Mouse (Mus musculus): ENCODE measurements around the gene Noct. TPM values are rescaled to one million over a fixed set of nuclear protein-coding genes. Genes with fewer than 3 reads are reported as not detected.

Gene Noct
- polyA plus RNA-seq, 1 experiment from 2014 or later, result 29.0 TPM

DNA sequence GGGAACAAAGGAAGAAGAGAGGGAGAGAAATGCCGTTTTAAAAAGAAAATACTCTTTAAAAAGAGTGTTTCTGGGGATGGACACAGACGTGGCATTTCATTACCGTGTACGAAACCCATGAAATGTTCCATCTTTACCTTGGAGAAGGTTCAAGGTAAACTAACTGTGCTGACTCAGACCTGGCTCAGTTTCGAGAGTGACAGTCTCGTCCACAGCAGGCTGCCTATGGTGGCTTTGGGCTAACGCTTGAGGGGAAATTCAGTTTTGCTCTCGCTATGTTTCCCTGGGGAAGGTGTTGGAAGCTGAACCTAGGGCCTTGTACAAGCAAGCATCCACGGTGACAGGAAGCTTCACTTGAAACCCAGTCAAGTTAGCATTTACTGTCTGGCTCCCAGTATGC, 22.3 kb upstream of the Noct start:
- H3K27ac ChIP-seq (ENCODE audit: low read length), result no peak overlapping the region
- H3K4me2 ChIP-seq (ENCODE audit: low read length), result no peak overlapping the region
- no peaks in the 10 kb centered on the region for H3K36me3 ChIP-seq (ENCODE audit: control insufficient read depth, insufficient read depth, low read length)
- H3K27me3 ChIP-seq (ENCODE audit: control insufficient read depth, insufficient read depth, low read depth, low read length), result no peaks in the 10 kb centered on the region
- WGBS, result 85% methylated on average over 9 of the region's 9 CpGs
- no peaks in the 10 kb centered on the region for H3K9me3 ChIP-seq (replicated peaks; ENCODE audit: control insufficient read depth, low read length, poor library complexity, severe bottlenecking)
- no peak overlapping the region for H3K4me3 ChIP-seq (ENCODE audit: low read depth, low read length)
- no peaks in the 10 kb centered on the region for H3K4me1 ChIP-seq (ENCODE audit: control insufficient read depth, insufficient read depth, low read length)
- ATAC-seq, result no peak
- H3K9ac ChIP-seq (ENCODE audit: low read depth, low read length), result no peak overlapping the region

DNA sequence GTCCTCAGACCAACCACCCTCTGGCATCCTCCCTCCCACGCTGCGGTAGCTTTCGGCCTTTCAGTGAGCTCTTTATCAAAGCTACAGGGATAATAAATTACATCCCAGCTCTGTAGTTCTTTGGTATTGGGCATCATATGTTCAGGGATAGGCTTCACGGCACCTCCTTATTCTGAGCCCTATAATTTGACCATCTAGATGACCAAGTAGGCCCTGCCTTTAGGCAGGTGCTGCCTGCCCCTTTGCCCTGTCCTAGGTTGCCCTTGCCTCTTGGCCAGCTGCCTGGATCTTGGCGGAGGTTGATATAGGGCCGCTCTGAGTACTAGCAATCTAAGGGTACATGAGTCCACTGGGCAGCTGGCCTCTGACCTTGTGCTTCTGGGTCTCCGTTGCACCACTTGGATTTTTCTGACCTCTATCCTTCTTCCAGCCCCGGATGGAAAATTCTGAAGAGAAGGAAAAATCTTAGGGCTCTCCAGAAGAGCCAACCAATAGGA, 21.7 kb upstream of the Noct start:
- WGBS, result 87% methylated on average over 8 of the region's 8 CpGs
- no peak for ATAC-seq
- H3K36me3 ChIP-seq (ENCODE audit: control insufficient read depth, insufficient read depth, low read length), result no peaks in the 10 kb centered on the region

DNA sequence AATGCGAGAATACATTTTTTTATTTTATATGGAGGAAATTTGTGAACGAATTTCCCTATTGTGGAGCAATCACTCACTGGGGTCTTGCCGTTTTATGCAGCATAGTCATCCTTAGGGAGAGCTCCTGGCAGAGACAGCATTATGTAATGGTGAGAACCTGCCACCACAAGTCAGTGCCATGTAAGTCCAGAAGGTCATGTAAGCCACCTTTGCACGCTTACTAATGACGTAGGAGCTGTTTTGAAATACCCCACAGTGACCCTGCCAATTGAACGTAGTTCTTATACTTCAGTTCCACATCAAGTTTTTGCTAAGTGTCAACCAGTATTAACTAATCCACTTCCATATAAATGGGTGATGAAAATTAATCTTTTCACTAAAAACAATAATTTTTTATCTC, 20.3 kb upstream of the Noct start:
- no peak overlapping the region for H3K27ac ChIP-seq (ENCODE audit: low read length)
- H3K36me3 ChIP-seq (ENCODE audit: control insufficient read depth, insufficient read depth, low read length), result no peaks in the 10 kb centered on the region
- H3K4me3 ChIP-seq (ENCODE audit: low read depth, low read length), result no peak overlapping the region
- H3K4me2 ChIP-seq (ENCODE audit: low read length), result no peak overlapping the region
- H3K27me3 ChIP-seq (ENCODE audit: control insufficient read depth, insufficient read depth, low read depth, low read length), result no peaks in the 10 kb centered on the region
- H3K9ac ChIP-seq (ENCODE audit: low read depth, low read length), result no peak overlapping the region
- no peaks in the 10 kb centered on the region for H3K4me1 ChIP-seq (ENCODE audit: control insufficient read depth, insufficient read depth, low read length)
- no peaks in the 10 kb centered on the region for H3K9me3 ChIP-seq (replicated peaks; ENCODE audit: control insufficient read depth, low read length, poor library complexity, severe bottlenecking)
- 89% methylated on average over 6 of the region's 6 CpGs for WGBS
- ATAC-seq, result no peak

More for the DNA sequence above, 21.7 kb upstream of the Noct start:
- Histone ChIP-seq H3K4me1 (ENCODE audit: control insufficient read depth, insufficient read depth, low read length) (no peaks in the 10 kb centered on the region), H3K4me3 (ENCODE audit: low read depth, low read length) (no peak overlapping the region), H3K4me2 (ENCODE audit: low read length) (no peak overlapping the region), H3K9ac (ENCODE audit: low read depth, low read length) (no peak overlapping the region), H3K9me3 (replicated peaks; ENCODE audit: control insufficient read depth, low read length, poor library complexity, severe bottlenecking) (no peaks in the 10 kb centered on the region), H3K27me3 (ENCODE audit: control insufficient read depth, insufficient read depth, low read depth, low read length) (no peaks in the 10 kb centered on the region), H3K27ac (ENCODE audit: low read length) (no peak overlapping the region)

DNA sequence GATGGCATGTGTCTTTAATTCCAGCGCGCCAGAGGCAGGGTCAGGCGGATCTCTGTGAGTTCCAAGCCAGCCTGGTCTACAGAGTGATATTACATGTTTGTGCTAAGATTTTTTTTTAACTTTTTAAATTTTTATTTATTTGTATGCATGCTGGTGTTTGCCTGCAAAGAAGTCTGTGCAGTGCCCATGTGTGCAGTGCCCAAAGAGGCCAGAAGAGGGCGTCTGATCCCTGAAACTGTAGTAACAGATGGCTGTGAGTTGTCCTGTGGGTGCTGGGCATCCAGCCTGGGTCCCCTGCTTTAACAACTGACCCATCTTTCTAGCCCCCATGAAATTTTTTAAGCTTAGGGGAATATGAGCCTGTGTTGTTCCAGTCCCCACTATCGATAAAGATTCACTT, 19.8 kb upstream of the Noct start:
- no peak for ATAC-seq
- no peaks in the 10 kb centered on the region for H3K9me3 ChIP-seq (replicated peaks; ENCODE audit: control insufficient read depth, low read length, poor library complexity, severe bottlenecking)
- no peak overlapping the region for H3K9ac ChIP-seq (ENCODE audit: low read depth, low read length)
- no peaks in the 10 kb centered on the region for H3K27me3 ChIP-seq (ENCODE audit: control insufficient read depth, insufficient read depth, low read depth, low read length)
- H3K36me3 ChIP-seq (ENCODE audit: control insufficient read depth, insufficient read depth, low read length), result no peaks in the 10 kb centered on the region
- no peak overlapping the region for H3K4me2 ChIP-seq (ENCODE audit: low read length)
- H3K4me3 ChIP-seq (ENCODE audit: low read depth, low read length), result no peak overlapping the region
- H3K4me1 ChIP-seq (ENCODE audit: control insufficient read depth, insufficient read depth, low read length), result no peaks in the 10 kb centered on the region
- H3K27ac ChIP-seq (ENCODE audit: low read length), result no peak overlapping the region
- WGBS, result 87% methylated on average over 5 of the region's 5 CpGs

DNA sequence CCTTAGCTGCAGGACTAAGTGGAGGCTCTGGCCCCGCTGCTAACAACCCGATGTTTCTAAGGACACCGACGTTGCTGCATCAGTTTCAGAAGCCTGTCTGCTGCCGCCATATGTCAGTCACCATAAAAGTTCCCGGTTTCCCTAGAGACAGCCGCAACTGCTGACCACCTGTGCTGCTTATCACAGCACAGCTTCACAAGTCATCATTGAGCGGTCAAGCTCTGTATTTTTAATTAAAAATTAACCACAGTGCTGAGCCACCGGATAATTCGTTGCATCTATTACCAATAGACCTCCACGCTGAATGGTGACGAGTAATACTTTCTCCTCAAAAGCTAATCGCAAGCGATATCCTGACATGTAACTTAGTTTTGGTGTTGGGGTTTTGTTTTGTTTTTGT, 19.4 kb upstream of the Noct start:
- H3K9me3 ChIP-seq (replicated peaks; ENCODE audit: control insufficient read depth, low read length, poor library complexity, severe bottlenecking), result no peaks in the 10 kb centered on the region
- H3K27me3 ChIP-seq (ENCODE audit: control insufficient read depth, insufficient read depth, low read depth, low read length), result no peaks in the 10 kb centered on the region
- H3K4me2 ChIP-seq (ENCODE audit: low read length), result no peak overlapping the region
- ATAC-seq, result no peak
- H3K4me1 ChIP-seq (ENCODE audit: control insufficient read depth, insufficient read depth, low read length), result no peaks in the 10 kb centered on the region
- H3K9ac ChIP-seq (ENCODE audit: low read depth, low read length), result no peak overlapping the region
- no peak overlapping the region for H3K27ac ChIP-seq (ENCODE audit: low read length)
- H3K4me3 ChIP-seq (ENCODE audit: low read depth, low read length), result no peak overlapping the region
- WGBS, result 89% methylated on average over 14 of the region's 14 CpGs
- H3K36me3 ChIP-seq (ENCODE audit: control insufficient read depth, insufficient read depth, low read length), result no peaks in the 10 kb centered on the region

DNA sequence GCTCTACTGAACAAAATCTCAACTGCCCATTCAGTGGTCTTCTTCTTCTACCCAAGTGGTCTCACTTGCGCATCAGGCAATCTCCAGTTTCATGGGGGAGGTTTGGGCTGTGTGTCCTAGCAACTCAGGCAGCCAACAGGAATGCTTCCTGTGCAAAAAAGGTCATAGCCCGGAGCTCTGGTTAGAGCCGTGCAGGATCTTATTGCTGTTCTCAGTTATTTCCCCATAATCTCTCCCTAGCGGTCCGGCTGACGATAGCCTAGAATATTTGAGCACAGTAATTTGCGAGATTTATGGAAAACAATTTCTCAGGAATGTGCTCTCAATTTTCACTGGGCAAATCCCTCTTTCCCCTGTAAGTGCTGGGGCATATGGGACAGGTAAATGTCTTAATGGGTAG, 17.7 kb upstream of the Noct start:
- H3K4me1 ChIP-seq (ENCODE audit: control insufficient read depth, insufficient read depth, low read length), result no peaks in the 10 kb centered on the region
- H3K9ac ChIP-seq (ENCODE audit: low read depth, low read length), result no peak overlapping the region
- 74% methylated on average over 7 of the region's 7 CpGs for WGBS
- H3K27me3 ChIP-seq (ENCODE audit: control insufficient read depth, insufficient read depth, low read depth, low read length), result no peaks in the 10 kb centered on the region
- no peak overlapping the region for H3K4me2 ChIP-seq (ENCODE audit: low read length)
- no peak overlapping the region for H3K4me3 ChIP-seq (ENCODE audit: low read depth, low read length)
- no peaks in the 10 kb centered on the region for H3K36me3 ChIP-seq (ENCODE audit: control insufficient read depth, insufficient read depth, low read length)
- no peak for ATAC-seq
- H3K9me3 ChIP-seq (replicated peaks; ENCODE audit: control insufficient read depth, low read length, poor library complexity, severe bottlenecking), result no peaks in the 10 kb centered on the region
- H3K27ac ChIP-seq (ENCODE audit: low read length), result no peak overlapping the region

DNA sequence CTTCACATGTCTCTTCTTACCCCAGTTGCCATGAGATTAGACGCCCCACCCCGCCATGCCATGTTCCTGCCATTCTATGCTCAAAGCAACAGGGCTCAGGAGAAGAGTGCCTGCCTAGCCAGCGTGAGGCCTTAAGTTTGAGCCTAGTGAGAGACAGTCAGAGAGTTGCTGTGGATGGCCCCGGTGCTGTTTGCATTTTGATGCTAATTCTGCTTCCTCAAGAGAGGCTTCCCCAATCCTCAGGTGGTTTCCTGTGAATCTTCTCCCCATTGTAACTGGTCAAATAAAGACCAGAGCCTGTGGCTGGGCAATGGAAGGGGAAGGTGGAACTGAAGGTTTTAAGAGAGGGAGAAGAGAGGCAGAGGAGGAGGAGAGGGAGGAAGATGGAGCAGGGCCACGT, 15.6 kb upstream of the Noct start:
- Histone ChIP-seq H3K9me3 (replicated peaks; ENCODE audit: control insufficient read depth, low read length, poor library complexity, severe bottlenecking) (no peaks in the 10 kb centered on the region), H3K9ac (ENCODE audit: low read depth, low read length) (no peak overlapping the region), H3K27me3 (ENCODE audit: control insufficient read depth, insufficient read depth, low read depth, low read length) (no peaks in the 10 kb centered on the region), H3K4me3 (ENCODE audit: low read depth, low read length) (no peak overlapping the region), H3K27ac (ENCODE audit: low read length) (no peak overlapping the region), H3K36me3 (ENCODE audit: control insufficient read depth, insufficient read depth, low read length) (no peaks in the 10 kb centered on the region), H3K4me1 (ENCODE audit: control insufficient read depth, insufficient read depth, low read length) (no peaks in the 10 kb centered on the region), H3K4me2 (ENCODE audit: low read length) (no peak overlapping the region)
- ATAC-seq, result no peak
- WGBS, result 44% methylated on average over 5 of the region's 5 CpGs

DNA sequence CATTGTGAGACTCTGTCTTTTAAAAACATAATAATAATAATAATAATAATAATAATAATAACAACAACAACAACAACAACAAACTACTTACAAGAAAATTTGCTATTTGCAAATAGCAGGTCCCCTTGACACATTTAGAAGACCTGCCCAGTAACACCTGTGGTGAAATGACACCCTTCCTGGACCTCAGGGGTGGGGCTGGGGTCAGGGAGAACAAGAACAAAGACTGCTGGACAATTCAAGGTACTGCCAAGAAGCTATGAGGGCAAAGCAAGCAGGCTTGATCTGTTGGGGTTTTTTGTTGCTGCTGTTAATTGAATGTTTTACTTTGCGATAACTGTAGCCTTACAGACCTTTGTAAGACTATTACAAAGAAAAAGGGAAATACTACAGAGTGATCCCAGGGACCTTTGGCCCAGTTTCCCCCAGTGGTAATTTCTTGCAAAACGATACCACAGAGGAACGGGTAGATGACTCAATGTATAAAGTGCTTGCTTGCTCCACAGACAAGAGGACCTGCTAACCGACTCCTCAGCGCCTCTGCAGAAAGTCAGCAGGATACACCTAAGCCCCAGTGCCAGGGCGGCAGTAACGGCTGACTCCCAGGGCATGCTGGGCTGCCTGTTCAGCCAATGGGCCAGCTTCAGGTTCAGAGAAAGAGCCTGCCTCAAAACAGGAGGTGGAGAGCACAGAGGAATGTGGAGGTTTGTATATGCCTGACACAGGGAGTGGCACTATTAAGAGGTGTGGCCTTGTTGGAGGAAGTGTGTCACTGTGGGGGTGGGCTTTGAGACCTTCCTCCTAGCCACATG, 14.5 kb upstream of the Noct start:
- Histone ChIP-seq H3K27ac (ENCODE audit: low read length) (no peak overlapping the region), H3K4me3 (ENCODE audit: low read depth, low read length) (no peak overlapping the region), H3K27me3 (ENCODE audit: control insufficient read depth, insufficient read depth, low read depth, low read length) (no peaks in the 10 kb centered on the region), H3K36me3 (ENCODE audit: control insufficient read depth, insufficient read depth, low read length) (no peaks in the 10 kb centered on the region), H3K4me1 (ENCODE audit: control insufficient read depth, insufficient read depth, low read length) (no peaks in the 10 kb centered on the region), H3K9me3 (replicated peaks; ENCODE audit: control insufficient read depth, low read length, poor library complexity, severe bottlenecking) (no peaks in the 10 kb centered on the region), H3K4me2 (ENCODE audit: low read length) (no peak overlapping the region), H3K9ac (ENCODE audit: low read depth, low read length) (no peak overlapping the region)
- WGBS, result 89% methylated on average over 7 of the region's 7 CpGs
- no peak for ATAC-seq

DNA sequence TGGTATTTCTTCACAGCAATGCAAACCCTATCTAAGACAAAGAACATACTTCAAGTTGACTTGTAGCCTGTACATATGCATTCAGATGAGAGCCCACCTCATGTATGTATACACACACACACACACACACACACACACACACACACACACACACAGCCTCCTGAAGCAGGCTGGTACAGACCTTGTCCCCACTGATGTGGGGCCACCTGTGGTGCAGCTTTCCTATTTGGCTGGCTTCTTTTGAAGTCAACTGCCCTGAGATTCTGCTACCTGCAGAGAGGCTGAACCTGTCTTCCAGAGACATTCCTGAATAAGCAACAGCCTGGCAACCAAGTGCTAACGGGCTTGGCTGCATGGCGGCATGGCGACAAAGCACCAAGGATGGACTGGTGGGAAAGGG, 13.8 kb upstream of the Noct start:
- no peak for ATAC-seq
- 87% methylated on average over 3 of the region's 3 CpGs for WGBS
- Histone ChIP-seq H3K27ac (ENCODE audit: low read length) (no peak overlapping the region), H3K9me3 (replicated peaks; ENCODE audit: control insufficient read depth, low read length, poor library complexity, severe bottlenecking) (no peaks in the 10 kb centered on the region), H3K27me3 (ENCODE audit: control insufficient read depth, insufficient read depth, low read depth, low read length) (no peaks in the 10 kb centered on the region), H3K4me1 (ENCODE audit: control insufficient read depth, insufficient read depth, low read length) (no peaks in the 10 kb centered on the region), H3K4me2 (ENCODE audit: low read length) (no peak overlapping the region), H3K36me3 (ENCODE audit: control insufficient read depth, insufficient read depth, low read length) (no peaks in the 10 kb centered on the region), H3K9ac (ENCODE audit: low read depth, low read length) (no peak overlapping the region), H3K4me3 (ENCODE audit: low read depth, low read length) (no peak overlapping the region)
